Mouse (Mus musculus): ENCODE data around the gene Tnk2. TPM values are rescaled to one million over a fixed set of nuclear protein-coding genes. Genes with fewer than 3 reads are reported as not detected.

Gene Tnk2
- polyA plus RNA-seq, 1 experiment: 38.2 TPM

GRCm38 (mm10) chr16:32705606-32706005 is 61.9 kb downstream of the Tnk2 start:
- DNase-seq (ENCODE audit: low read depth, low spot score): no peak
- WGBS: 95% methylated on average over 3 of the region's 3 CpGs

GRCm38 (mm10) chr16:32707111-32707823 is 63.6 kb downstream of the Tnk2 start:
- 54% methylated on average over 17 of the region's 17 CpGs for whole genome bisulfite sequencing

GRCm38 (mm10) chr16:32707824-32708456 is 64.3 kb downstream of the Tnk2 start:
- DNase-seq (ENCODE audit: low read depth, low spot score): no peak
- 25% methylated on average over 9 of the region's 9 CpGs for WGBS

More at GRCm38 (mm10) chr16:32707111-32707823, 63.6 kb downstream of the Tnk2 start:
- DNase-seq (ENCODE audit: low read depth, low spot score): no peak

- no peak for DNase-seq (ENCODE audit: low read depth, low spot score)
- WGBS: 22% methylated on average over 10 of the region's 10 CpGs
These were observed 64.9 kb downstream of the Tnk2 start for GRCm38 (mm10) chr16:32708457-32709033.

- DNase-seq (ENCODE audit: low read depth, low spot score): no peak
- 38% methylated on average over 8 of the region's 8 CpGs for WGBS
These were observed 65.4 kb downstream of the Tnk2 start for GRCm38 (mm10) chr16:32709116-32709515.

- 78% methylated on average over 14 of the region's 14 CpGs for WGBS
- no peak for DNase-seq (ENCODE audit: low read depth, low spot score)
These were observed 66.9 kb downstream of the Tnk2 start for GRCm38 (mm10) chr16:32710426-32711070.

- 96% methylated on average over 11 of the region's 11 CpGs for WGBS
- DNase-seq (ENCODE audit: low read depth, low spot score): no peak
These were observed 68.5 kb downstream of the Tnk2 start for GRCm38 (mm10) chr16:32712202-32712601.

GRCm38 (mm10) chr16:32713556-32713955 is 69.9 kb downstream of the Tnk2 start:
- no peak for DNase-seq (ENCODE audit: low read depth, low spot score)
- 33% methylated on average over 6 of the region's 6 CpGs for WGBS

- WGBS: 25% methylated on average over 13 of the region's 13 CpGs
- no peak for DNase-seq (ENCODE audit: low read depth, low spot score)
These were observed 71.7 kb downstream of the Tnk2 start for GRCm38 (mm10) chr16:32715364-32715763.

GRCm38 (mm10) chr16:32723163-32723562 is 79.5 kb downstream of the Tnk2 start:
- no peak for DNase-seq (ENCODE audit: low read depth, low spot score)
- 39% methylated on average over 7 of the region's 7 CpGs for WGBS

GRCm38 (mm10) chr16:32723767-32724166 is 80.1 kb downstream of the Tnk2 start:
- no peak for DNase-seq (ENCODE audit: low read depth, low spot score)
- 44% methylated on average over 4 of the region's 4 CpGs for WGBS

- 90% methylated on average over 2 of the region's 2 CpGs for WGBS
- no peak for DNase-seq (ENCODE audit: low read depth, low spot score)
These were observed 80.6 kb downstream of the Tnk2 start for GRCm38 (mm10) chr16:32724259-32724658.

- DNase-seq (ENCODE audit: low read depth, low spot score): no peak
These were observed 82.8 kb downstream of the Tnk2 start for GRCm38 (mm10) chr16:32726501-32726900.

- DNase-seq (ENCODE audit: low read depth, low spot score): peak; percentile 76
These were observed 84.6 kb downstream of the Tnk2 start for GRCm38 (mm10) chr16:32728240-32728639.

GRCm38 (mm10) chr16:32728730-32729129 is 85.1 kb downstream of the Tnk2 start:
- 26% methylated on average over 1 of the region's 1 CpGs for WGBS
- DNase-seq (ENCODE audit: low read depth, low spot score): no peak

Other genes with a start within 250 kb of the Tnk2 start
- gene Tm4sf19, start 243.4 kb upstream of the Tnk2 start, polyA plus RNA-seq (2012; rRNA removed): 0.45 and 0.84 TPM in 2 replicates
- gene Tctex1d2, start 224.2 kb upstream of the Tnk2 start, polyA plus RNA-seq (2012; rRNA removed): 2.4 and 3.2 TPM in 2 replicates
- gene Pcyt1a, start 213.0 kb upstream of the Tnk2 start, polyA plus RNA-seq (2012; rRNA removed): 24.5 and 73.7 TPM in 2 replicates
- gene Slc51a, start 156.0 kb upstream of the Tnk2 start, polyA plus RNA-seq (2012; rRNA removed): 838 and 1,191 TPM in 2 replicates
- gene Zdhhc19, start 147.6 kb upstream of the Tnk2 start, polyA plus RNA-seq (2012; rRNA removed): 1.9 and 3.1 TPM in 2 replicates
- 21.1 and 22.8 TPM in 2 replicates for gene Tfrc, start 35.0 kb upstream of the Tnk2 start, polyA plus RNA-seq (2012; rRNA removed)
- 26.7 and 51.7 TPM in 2 replicates for gene Muc4, start 92.0 kb downstream of the Tnk2 start, polyA plus RNA-seq (2012; rRNA removed)
- 0.05 TPM in 1 of 2 replicates, not detected in the other for gene Muc20, start 153.6 kb downstream of the Tnk2 start, polyA plus RNA-seq (2012; rRNA removed)
- 1.6 and 2.7 TPM in 2 replicates for gene Smbd1, start 166.6 kb downstream of the Tnk2 start, polyA plus RNA-seq (2012; rRNA removed)
- 4.8 and 5.0 TPM in 2 replicates for gene Fyttd1, start 233.6 kb downstream of the Tnk2 start, polyA plus RNA-seq (2012; rRNA removed)
- 21.7 and 28.2 TPM in 2 replicates for gene Rubcn, start 233.9 kb downstream of the Tnk2 start, polyA plus RNA-seq (2012; rRNA removed)